Mouse (Mus musculus): Measurements from ENCODE around the gene Mrpl39.

The Mrpl39 gene

GRCm38 (mm10) chr16:84681991-84682390 is 53.6 kb downstream of the Mrpl39 start:
- no peak for DNase-seq

GRCm38 (mm10) chr16:84680760-84681159 is 54.8 kb downstream of the Mrpl39 start:
- no peak for DNase-seq

- DNase-seq = no peak
These were observed 58.2 kb downstream of the Mrpl39 start for GRCm38 (mm10) chr16:84677292-84677691.
